Comparison of ENCODE assay signal across 11 mouse cellular contexts in genomic region chr6:17750957-17751356, GRCm38 (mm10). TPM values are rescaled to one million over a fixed set of nuclear protein-coding genes. Genes with fewer than 3 reads are reported as not detected.
DNase-seq lines count a peak whose midpoint lies in the region; ATAC-seq lines count a peak whose summit lies in the region.
"Had no signal": no experiment of that assay in that cellular context is flagged by ENCODE, and none has a peak within 500 bp of the region (broad histone marks: within the 10 kb centered on the region; RNA-seq: fewer than 3 reads in every experiment).

No protein-coding gene starts in this region.

- H3K27ac ChIP-seq in heart, embryonic 12.5 days (ENCODE audit: poor library complexity, severe bottlenecking) = no peak overlapping the region
- H3K27ac ChIP-seq in neural tube, embryonic 11.5 days (ENCODE audit: low read depth, low read length) = no peak overlapping the region
- no peak overlapping the region; the same call in 1 of the 2 replicates for H3K27ac ChIP-seq in hindbrain, embryonic 16.5 days (ENCODE audit: low read depth, low read length)
- H3K27ac ChIP-seq: limb, embryonic 15.5 days had no signal

- intact Hi-C loops in heart, postnatal 36 days (cut with DNase I) = no loop called here

- peak overlapping the region; percentile 61; the same call in 1 of the 2 replicates for H3K4me3 ChIP-seq in heart, embryonic 12.5 days
- peak overlapping the region; percentile 57 for H3K4me3 ChIP-seq in neural tube, embryonic 11.5 days (ENCODE audit: low read depth, low read length)
- H3K4me3 ChIP-seq in hindbrain, embryonic 16.5 days (ENCODE audit: low read length) = peak overlapping the region; percentile 67
- H3K4me3 ChIP-seq: limb, embryonic 15.5 days had no signal

- H3K36me3 ChIP-seq in heart, embryonic 12.5 days = no peaks in the 10 kb centered on the region
- no peaks in the 10 kb centered on the region for H3K36me3 ChIP-seq in neural tube, embryonic 11.5 days (ENCODE audit: control insufficient read depth, insufficient read depth, low read length)
- no peaks in the 10 kb centered on the region for H3K36me3 ChIP-seq in hindbrain, embryonic 16.5 days (ENCODE audit: control insufficient read depth, insufficient read depth, low read length)
- H3K36me3 ChIP-seq: limb, embryonic 15.5 days had no signal

- WGBS in heart, embryonic 12.5 days = 51% methylated on average over 6 of the region's 6 CpGs
- 76% methylated on average over 6 of the region's 6 CpGs for WGBS in neural tube, embryonic 11.5 days
- WGBS in hindbrain, embryonic 16.5 days = 30% methylated on average over 6 of the region's 6 CpGs

- ATAC-seq in heart, embryonic 12.5 days (ENCODE audit: insufficient number of reproducible peaks, low FRiP score) = no peak
- no peak for ATAC-seq in neural tube, embryonic 11.5 days (ENCODE audit: insufficient read depth, low FRiP score, low TSS enrichment)
- ATAC-seq in hindbrain, embryonic 16.5 days = no peak
- ATAC-seq: intestine, embryonic 16.5 days had no signal

- no peak overlapping the region for H3K9ac ChIP-seq in heart, embryonic 12.5 days
- H3K9ac ChIP-seq in neural tube, embryonic 11.5 days (ENCODE audit: low read length) = no peak overlapping the region; the same call in 1 of the 2 replicates
- H3K9ac ChIP-seq in hindbrain, embryonic 16.5 days (ENCODE audit: low read depth, low read length) = peak overlapping the region; percentile 57
- H3K9ac ChIP-seq: limb, embryonic 15.5 days had no signal

- H3K4me1 ChIP-seq in heart, embryonic 12.5 days (replicated peaks) = peaks cover 22% of the 10 kb centered on the region
- peaks cover 6% of the 10 kb centered on the region; the same call in 1 of the 2 replicates for H3K4me1 ChIP-seq in neural tube, embryonic 11.5 days (ENCODE audit: control insufficient read depth, insufficient read depth, low read length)
- peaks cover 14% of the 10 kb centered on the region for H3K4me1 ChIP-seq in hindbrain, embryonic 16.5 days (ENCODE audit: control insufficient read depth, insufficient read depth, low read depth, low read length)

- no peak for DNase-seq in heart, postnatal 36 days
- DNase-seq in neural tube, embryonic 11.5 days (ENCODE audit: low spot score) = no peak
- no peak for DNase-seq in neural tube, embryonic 10.5 days (ENCODE audit: extremely low spot score, low spot score)
- DNase-seq in telencephalon, adult 2 months (ENCODE audit: low read depth, low spot score) = peak; percentile 49
- DNase-seq in cerebellum, adult 11 months = no peak
- DNase-seq in adrenal gland, postnatal 14 days = no peak
- DNase-seq: right cerebral cortex, postnatal 14 days had no signal

- no peaks in the 10 kb centered on the region for H3K27me3 ChIP-seq in heart, embryonic 12.5 days (replicated peaks)
- H3K27me3 ChIP-seq in neural tube, embryonic 11.5 days (ENCODE audit: control insufficient read depth, insufficient read depth, low read length) = no peaks in the 10 kb centered on the region
- H3K27me3 ChIP-seq in hindbrain, embryonic 16.5 days (replicated peaks; ENCODE audit: control insufficient read depth, insufficient read depth, low read length) = no peaks in the 10 kb centered on the region
- H3K27me3 ChIP-seq: limb, embryonic 15.5 days had no signal

- no peaks in the 10 kb centered on the region for H3K9me3 ChIP-seq in heart, embryonic 12.5 days (replicated peaks)
- H3K9me3 ChIP-seq in neural tube, embryonic 11.5 days (ENCODE audit: control insufficient read depth, low read length) = no peaks in the 10 kb centered on the region
- H3K9me3 ChIP-seq in hindbrain, embryonic 16.5 days (ENCODE audit: control insufficient read depth, low read length) = no peaks in the 10 kb centered on the region
- H3K9me3 ChIP-seq: limb, embryonic 15.5 days had no signal

- peak overlapping the region; percentile 36 for H3K4me2 ChIP-seq in heart, embryonic 12.5 days
- H3K4me2 ChIP-seq in neural tube, embryonic 11.5 days (ENCODE audit: low read depth) = peak overlapping the region; percentile 58
- H3K4me2 ChIP-seq in hindbrain, embryonic 16.5 days (ENCODE audit: low read length) = peak overlapping the region; percentile 75
- H3K4me2 ChIP-seq: limb, embryonic 15.5 days had no signal

RNA-seq across cellular contexts. Expression of gene St7, which starts 58.2 kb away (rescaled TPM):
- 29.6 and 30.0 TPM in 2 replicates for polyA plus RNA-seq in heart, embryonic 12.5 days (2016; fragmentation: Nextera tagmentation; extraction: Ambion mirVana)
- total RNA-seq in heart, postnatal 36 days (2021) = 10 to 100 TPM; 15.6 to 17.4 TPM
- 41.8 and 42.3 TPM in 2 replicates for polyA plus RNA-seq in neural tube, embryonic 11.5 days (2014; fragmentation: Nextera tagmentation; extraction: Ambion mirVana)
- polyA plus RNA-seq in hindbrain, embryonic 16.5 days (2015; fragmentation: Nextera tagmentation; extraction: Ambion mirVana) = 50.8 and 56.3 TPM in 2 replicates
- 19.8 and 23.4 TPM in 2 replicates for total RNA-seq in adrenal gland, postnatal 14 days (2021)
